Mouse (Mus musculus) limb, embryonic 15.5 days (tissue): ENCODE results near the gene D630003M21Rik. TPM values are rescaled to one million over a fixed set of nuclear protein-coding genes. Genes with fewer than 3 reads are reported as not detected.

Experiments
- ATAC-seq: fragments of 200-750 bp; cut with Nextera tagmentation; 2 replicates; pipeline ENCODE4 v1.8.0; 2017; ENCODE audit warnings: low read depth, moderate TSS enrichment; ENCODE audit not compliant: insufficient number of reproducible peaks, low FRiP score, low TSS enrichment
- H3K27ac ChIP-seq: fragments of 300-500 bp; sonication (generic); 2 replicates; pipeline ENCODE4 v1.5.1; 2015; ENCODE audit warnings: moderate library complexity, mild to moderate bottlenecking, inconsistent platforms
- H3K27me3 ChIP-seq: fragments of 300-500 bp; sonication (generic); 2 replicates; pipeline ENCODE4 v1.6.1; 2015; ENCODE audit warnings: inconsistent platforms
- H3K36me3 ChIP-seq: fragments of 300-500 bp; sonication (generic); 2 replicates; pipeline ENCODE4 v1.6.1; 2015; ENCODE audit warnings: inconsistent platforms
- H3K4me1 ChIP-seq: fragments of 300-500 bp; sonication (generic); 2 replicates; pipeline ENCODE4 v1.6.1; 2015; ENCODE audit warnings: inconsistent platforms
- H3K4me2 ChIP-seq: fragments of 300-500 bp; sonication (generic); 2 replicates; pipeline ENCODE4 v1.6.1; 2015; ENCODE audit warnings: mild to moderate bottlenecking, inconsistent platforms
- H3K4me3 ChIP-seq: fragments of 300-500 bp; sonication (generic); 2 replicates; pipeline ENCODE4 v1.5.1; 2015; ENCODE audit warnings: mild to moderate bottlenecking, inconsistent platforms
- H3K9ac ChIP-seq: fragments of 300-500 bp; sonication (generic); 2 replicates; pipeline ENCODE4 v1.6.1; 2015; ENCODE audit warnings: inconsistent platforms
- H3K9me3 ChIP-seq: fragments of 300-500 bp; sonication (generic); 2 replicates; pipeline ENCODE4 v1.6.1; 2016; ENCODE audit warnings: inconsistent platforms
- WGBS: fragments of 180-500 bp; shearing (Covaris S2); methylation state at CpG from one replicate; pipeline ENCODE4 v1.1.7; 2015; 5-methylcytosine and 5-hydroxymethylcytosine counted together
- polyA plus RNA-seq: library from polyadenylated mRNA; unstranded; fragments of >200 nt; fragmentation: Nextera tagmentation; extraction: Ambion mirVana; gene quantifications from 2 replicates; pipeline ENCODE4 v1.2.1, GENCODE M21; 2015

D630003M21Rik gene
- polyA plus RNA-seq, 1 experiment from 2014 or later = 12.2 TPM

DNA sequence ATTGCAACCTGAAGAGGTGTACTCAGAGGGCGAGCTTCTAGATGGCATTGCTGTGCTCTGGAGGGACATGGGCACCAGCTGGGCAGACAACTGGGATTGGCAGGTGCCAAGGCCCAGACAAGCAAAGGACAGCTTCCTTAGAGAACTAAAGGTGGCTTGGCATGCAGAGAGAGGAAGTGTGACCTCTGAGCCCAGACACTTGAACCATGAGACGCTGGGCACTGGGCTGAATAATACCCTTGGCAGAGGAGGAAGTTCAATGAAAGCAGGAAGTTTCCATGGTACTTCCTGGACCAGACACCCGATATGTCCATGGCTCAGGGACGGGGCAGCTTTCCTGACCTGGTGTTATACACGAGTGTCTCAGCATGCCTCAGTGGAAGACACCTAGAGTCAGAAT lies 54.6 kb downstream of the D630003M21Rik start:
- Histone ChIP-seq H3K27ac (no peak overlapping the region), H3K27me3 (no peaks in the 10 kb centered on the region), H3K9ac (no peak overlapping the region), H3K4me1 (peaks cover 10% of the 10 kb centered on the region), H3K36me3 (no peaks in the 10 kb centered on the region), H3K9me3 (no peaks in the 10 kb centered on the region), H3K4me2 (no peak overlapping the region), H3K4me3 (no peak overlapping the region)
- ATAC-seq = no peak
- WGBS = 75% methylated on average over 5 of the region's 5 CpGs

DNA sequence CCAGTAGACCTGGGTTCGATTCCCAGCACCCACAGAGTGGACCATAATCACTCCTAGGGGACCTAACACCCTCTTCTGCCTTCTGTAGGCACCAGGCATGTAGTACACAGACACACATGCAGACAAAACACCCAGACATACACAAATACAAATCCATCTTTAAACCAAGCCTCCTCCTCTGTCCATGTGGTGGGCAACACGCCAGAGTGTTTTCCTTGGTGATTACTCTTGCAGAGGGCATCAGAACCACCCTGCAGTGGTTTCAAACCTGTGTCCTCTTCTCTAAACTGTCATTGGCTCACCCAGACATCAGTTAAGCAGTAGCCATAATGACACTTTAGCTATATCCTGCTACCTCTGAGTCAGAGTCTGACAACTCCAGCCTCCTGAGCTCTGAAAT lies 58.6 kb downstream of the D630003M21Rik start:
- Histone ChIP-seq H3K9me3 (no peaks in the 10 kb centered on the region), H3K27ac (no peak overlapping the region), H3K4me3 (no peak overlapping the region), H3K36me3 (no peaks in the 10 kb centered on the region), H3K27me3 (no peaks in the 10 kb centered on the region), H3K9ac (no peak overlapping the region), H3K4me2 (no peak overlapping the region), H3K4me1 (peaks cover 16% of the 10 kb centered on the region)
- ATAC-seq = no peak
- WGBS = 85% methylated on average over 2 of the region's 2 CpGs

DNA sequence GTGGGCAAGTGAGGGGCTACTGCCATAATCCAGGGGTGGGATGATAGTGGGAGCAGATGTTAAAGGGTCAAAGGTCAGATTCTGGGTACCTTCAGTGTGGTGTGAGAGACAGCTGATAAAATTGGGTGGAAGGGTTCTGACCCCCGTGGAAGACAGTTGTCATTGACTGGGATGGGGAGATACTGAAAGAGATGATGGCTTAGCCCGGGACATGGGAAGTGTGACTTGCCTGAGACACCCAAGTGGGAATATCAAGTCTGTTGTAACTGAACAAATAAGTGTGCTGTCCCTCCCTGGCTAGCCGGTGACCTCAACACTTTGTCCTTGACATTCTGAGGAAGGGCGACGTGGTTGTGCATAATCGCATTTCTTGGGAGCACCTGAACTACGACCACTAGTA lies 59.3 kb downstream of the D630003M21Rik start:
- H3K9me3 ChIP-seq = no peaks in the 10 kb centered on the region
- ATAC-seq = no peak
- H3K4me1 ChIP-seq = peaks cover 16% of the 10 kb centered on the region
- H3K4me2 ChIP-seq = no peak overlapping the region
- H3K9ac ChIP-seq = no peak overlapping the region
- no peak overlapping the region for H3K27ac ChIP-seq
- H3K36me3 ChIP-seq = no peaks in the 10 kb centered on the region
- no peaks in the 10 kb centered on the region for H3K27me3 ChIP-seq
- WGBS = 86% methylated on average over 7 of the region's 7 CpGs
- H3K4me3 ChIP-seq = no peak overlapping the region

- no peak overlapping the region for H3K9ac ChIP-seq
- H3K4me2 ChIP-seq = no peak overlapping the region
- H3K27me3 ChIP-seq = no peaks in the 10 kb centered on the region
- H3K36me3 ChIP-seq = no peaks in the 10 kb centered on the region
- WGBS = 59% methylated on average over 6 of the region's 6 CpGs
- H3K9me3 ChIP-seq = no peaks in the 10 kb centered on the region
- H3K27ac ChIP-seq = no peak overlapping the region
- H3K4me1 ChIP-seq = peaks cover 16% of the 10 kb centered on the region
- no peak overlapping the region for H3K4me3 ChIP-seq
- ATAC-seq = no peak
These were observed 59.7 kb downstream of the D630003M21Rik start for GRCm38 (mm10) chr2:158169351-158169750.

DNA sequence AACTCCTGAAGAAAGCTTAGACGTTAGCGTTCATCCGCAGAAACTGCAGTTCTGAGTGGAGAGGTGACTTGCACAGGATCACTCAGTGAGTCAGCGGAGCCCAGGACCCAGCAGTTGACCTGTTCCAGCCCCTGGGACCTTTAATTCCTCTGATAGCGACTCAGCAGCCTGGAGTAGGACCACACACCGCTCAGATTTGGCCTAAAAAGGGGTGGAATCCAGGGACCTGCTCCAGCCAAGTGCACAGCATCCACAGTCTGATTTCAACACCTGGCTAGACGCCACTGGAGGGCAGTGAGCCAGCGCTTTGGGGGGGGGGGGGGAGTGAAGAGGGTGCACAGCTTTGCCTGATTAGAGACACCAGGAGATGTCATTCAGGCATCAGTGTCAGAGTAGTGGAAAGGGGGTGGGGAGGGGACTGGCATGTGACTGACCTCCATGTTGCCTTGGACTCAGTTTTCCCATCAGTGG lies 60.2 kb downstream of the D630003M21Rik start:
- Histone ChIP-seq H3K27me3 (no peaks in the 10 kb centered on the region), H3K4me1 (peaks cover 16% of the 10 kb centered on the region), H3K27ac (no peak overlapping the region), H3K9me3 (no peaks in the 10 kb centered on the region), H3K9ac (no peak overlapping the region), H3K4me2 (no peak overlapping the region), H3K36me3 (no peaks in the 10 kb centered on the region), H3K4me3 (no peak overlapping the region)
- WGBS = 51% methylated on average over 8 of the region's 8 CpGs
- peak; percentile 10; the same call in 1 of the 2 replicates for ATAC-seq

- no peak overlapping the region for H3K27ac ChIP-seq
- H3K36me3 ChIP-seq = no peaks in the 10 kb centered on the region
- no peak overlapping the region for H3K9ac ChIP-seq
- H3K4me1 ChIP-seq = peaks cover 16% of the 10 kb centered on the region
- no peak overlapping the region for H3K4me2 ChIP-seq
- no peak overlapping the region for H3K4me3 ChIP-seq
- 60% methylated on average over 9 of the region's 9 CpGs for WGBS
- H3K9me3 ChIP-seq = no peaks in the 10 kb centered on the region
- no peaks in the 10 kb centered on the region for H3K27me3 ChIP-seq
- ATAC-seq = no peak
These were observed 61.4 kb downstream of the D630003M21Rik start for GRCm38 (mm10) chr2:158167496-158168205.

GRCm38 (mm10) chr2:158166628-158167027 lies 62.4 kb downstream of the D630003M21Rik start:
- no peaks in the 10 kb centered on the region for H3K9me3 ChIP-seq
- no peaks in the 10 kb centered on the region for H3K27me3 ChIP-seq
- H3K4me3 ChIP-seq = no peak overlapping the region
- peaks cover 16% of the 10 kb centered on the region for H3K4me1 ChIP-seq
- 75% methylated on average over 7 of the region's 7 CpGs for WGBS
- no peaks in the 10 kb centered on the region for H3K36me3 ChIP-seq
- no peak overlapping the region for H3K9ac ChIP-seq
- no peak overlapping the region for H3K27ac ChIP-seq
- H3K4me2 ChIP-seq = no peak overlapping the region
- no peak for ATAC-seq

DNA sequence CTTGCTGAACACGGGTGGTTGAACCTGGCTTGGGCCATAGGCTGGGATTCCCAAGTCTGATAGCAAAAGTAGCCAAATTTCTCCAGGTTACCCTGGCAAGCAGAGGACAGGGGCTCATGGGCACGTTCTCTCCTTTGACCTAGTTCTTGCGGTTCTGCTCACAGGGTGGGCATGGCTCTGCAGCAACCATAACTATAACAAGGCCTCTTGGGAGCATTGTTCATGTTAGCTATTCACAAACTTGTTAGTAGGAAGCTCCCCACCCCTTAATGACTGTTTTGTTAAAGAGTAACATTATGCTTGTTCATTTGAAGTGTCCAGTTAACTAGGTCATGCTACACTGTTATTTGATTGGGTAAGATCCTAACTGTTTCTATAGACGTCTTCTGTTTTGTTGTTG lies 63.2 kb downstream of the D630003M21Rik start:
- Histone ChIP-seq H3K9me3 (no peaks in the 10 kb centered on the region), H3K27ac (no peak overlapping the region), H3K4me1 (peaks cover 16% of the 10 kb centered on the region), H3K4me2 (no peak overlapping the region), H3K4me3 (no peak overlapping the region), H3K27me3 (no peaks in the 10 kb centered on the region), H3K36me3 (no peaks in the 10 kb centered on the region), H3K9ac (no peak overlapping the region)
- WGBS = 77% methylated on average over 4 of the region's 4 CpGs
- ATAC-seq = no peak

DNA sequence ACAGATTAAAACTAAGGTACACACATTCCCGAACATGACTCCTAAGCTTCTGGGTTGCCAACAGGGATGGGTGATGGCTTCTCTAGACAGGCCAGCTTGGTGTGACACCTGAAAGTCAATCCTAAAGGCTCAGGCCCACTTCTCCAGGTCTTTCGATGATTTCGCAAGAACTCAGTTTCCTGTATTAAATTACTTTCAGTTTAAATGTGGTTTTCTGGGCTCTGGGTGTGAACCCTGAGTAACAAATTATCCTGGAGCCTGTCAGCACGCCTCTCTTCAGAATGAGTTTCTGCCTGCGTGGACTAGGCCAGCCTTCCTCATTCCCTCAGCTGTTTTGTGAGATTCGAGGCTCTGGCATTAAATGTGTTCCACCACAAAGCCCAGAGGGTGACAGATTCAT lies 66.0 kb downstream of the D630003M21Rik start:
- no peak overlapping the region for H3K9ac ChIP-seq
- H3K27ac ChIP-seq = no peak overlapping the region
- peaks cover 12% of the 10 kb centered on the region for H3K4me1 ChIP-seq
- no peaks in the 10 kb centered on the region for H3K36me3 ChIP-seq
- no peaks in the 10 kb centered on the region for H3K9me3 ChIP-seq
- WGBS = 48% methylated on average over 6 of the region's 6 CpGs
- no peak overlapping the region for H3K4me2 ChIP-seq
- no peaks in the 10 kb centered on the region for H3K27me3 ChIP-seq
- no peak overlapping the region for H3K4me3 ChIP-seq
- ATAC-seq = no peak

DNA sequence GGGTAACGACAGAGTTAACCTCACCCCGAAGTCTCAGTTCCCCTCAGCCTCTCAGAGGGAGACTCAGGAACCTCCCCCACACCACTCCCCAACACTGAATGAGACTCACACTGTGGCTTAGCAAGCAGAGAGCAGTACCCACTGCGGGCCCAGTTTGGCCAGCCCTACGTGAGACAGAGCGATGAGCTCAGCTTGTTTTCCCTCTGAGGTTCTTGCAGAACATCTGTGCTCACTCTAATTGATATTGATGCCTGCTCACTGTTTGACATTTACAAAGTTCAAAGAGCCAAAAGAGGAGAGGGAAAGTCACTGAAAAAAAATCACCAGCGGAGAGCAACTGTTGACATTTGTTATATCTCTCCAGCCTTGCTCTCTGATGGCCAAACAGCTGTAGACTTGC lies 67.3 kb downstream of the D630003M21Rik start:
- Histone ChIP-seq H3K4me1 (0 out of 2 replicates have a peak, but pooled peaks cover 5% of the 10 kb centered on the region), H3K4me2 (no peak overlapping the region), H3K36me3 (no peaks in the 10 kb centered on the region), H3K9me3 (no peaks in the 10 kb centered on the region), H3K27me3 (no peaks in the 10 kb centered on the region), H3K4me3 (no peak overlapping the region), H3K27ac (no peak overlapping the region), H3K9ac (no peak overlapping the region)
- 76% methylated on average over 6 of the region's 6 CpGs for WGBS
- no peak for ATAC-seq

GRCm38 (mm10) chr2:158159376-158160235 lies 69.4 kb downstream of the D630003M21Rik start:
- no peak overlapping the region for H3K9ac ChIP-seq
- H3K27ac ChIP-seq = no peak overlapping the region

GRCm38 (mm10) chr2:158157654-158158053 lies 71.4 kb downstream of the D630003M21Rik start:
- WGBS = 74% methylated on average over 8 of the region's 8 CpGs
- Histone ChIP-seq H3K27ac (no peak overlapping the region), H3K36me3 (no peaks in the 10 kb centered on the region)

More at GRCm38 (mm10) chr2:158159376-158160235, 69.4 kb downstream of the D630003M21Rik start:
- no peaks in the 10 kb centered on the region for H3K9me3 ChIP-seq
- H3K27me3 ChIP-seq = no peaks in the 10 kb centered on the region
- H3K4me1 ChIP-seq = peaks cover 7% of the 10 kb centered on the region
- no peak overlapping the region for H3K4me2 ChIP-seq
- H3K36me3 ChIP-seq = no peaks in the 10 kb centered on the region
- 49% methylated on average over 7 of the region's 7 CpGs for WGBS
- H3K4me3 ChIP-seq = no peak overlapping the region
- no peak for ATAC-seq

More at GRCm38 (mm10) chr2:158157654-158158053, 71.4 kb downstream of the D630003M21Rik start:
- peaks cover 25% of the 10 kb centered on the region for H3K4me1 ChIP-seq
- no peak overlapping the region for H3K4me3 ChIP-seq
- H3K9ac ChIP-seq = no peak overlapping the region
- no peaks in the 10 kb centered on the region for H3K27me3 ChIP-seq
- ATAC-seq = no peak
- no peaks in the 10 kb centered on the region for H3K9me3 ChIP-seq
- H3K4me2 ChIP-seq = no peak overlapping the region
